Comparison of ENCODE assay signal across 8 mouse cellular contexts in the genomic region with DNA sequence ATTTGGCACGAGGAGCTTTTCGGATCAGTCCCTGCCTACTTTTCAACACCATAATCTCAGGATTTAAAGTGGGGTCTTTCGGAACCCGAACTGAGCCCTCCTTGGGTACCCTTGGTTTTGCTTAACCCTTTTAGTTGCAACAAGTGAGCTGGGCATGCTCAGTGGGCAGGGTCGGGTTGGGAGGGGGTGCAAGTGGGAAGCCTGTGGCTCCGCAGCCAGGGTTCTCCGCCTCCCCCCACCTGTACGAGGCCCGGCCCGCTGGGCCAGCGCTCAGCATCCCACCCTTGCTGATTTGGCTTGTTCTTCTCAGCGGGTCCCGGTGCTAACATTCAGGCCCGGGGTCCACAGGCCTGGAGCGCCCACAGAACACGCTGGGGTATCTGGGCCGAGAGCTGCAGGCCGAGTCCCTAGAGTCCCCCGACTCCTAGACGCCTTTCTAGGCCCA. TPM values are rescaled to one million over a fixed set of nuclear protein-coding genes. Genes with fewer than 3 reads are reported as not detected.
A peak's percentile ranks its signal among the peaks of the same experiment; 100 is the strongest.
DNase-seq lines count a peak whose midpoint lies in the region; ATAC-seq and TF ChIP-seq lines count a peak whose summit lies in the region.

A gene (plus strand): TSS at position 161 of the 445 bp plus-strand sequence.

- WGBS in lung, embryonic 14.5 days: 7% methylated on average over 20 of the region's 20 CpGs
- WGBS in hindbrain, embryonic 14.5 days: 5% methylated on average over 19 of the region's 20 CpGs
- WGBS in liver, embryonic 12.5 days (ENCODE audit: insufficient replicate concordance): 12% methylated on average over 20 of the region's 20 CpGs
- 8% methylated on average over 20 of the region's 20 CpGs for WGBS in stomach, embryonic 16.5 days

- H3K4me3 ChIP-seq in lung, embryonic 14.5 days (ENCODE audit: low read depth, low read length): peak within 1 kb of the TSS; percentile 55
- H3K4me3 ChIP-seq in hindbrain, embryonic 14.5 days (replicated peaks; ENCODE audit: low read length): peak within 1 kb of the TSS; percentile 80
- H3K4me3 ChIP-seq in liver, embryonic 12.5 days: peak within 1 kb of the TSS; percentile 73
- H3K4me3 ChIP-seq in stomach, embryonic 16.5 days (replicated peaks; ENCODE audit: low read length): peak within 1 kb of the TSS; percentile 81

- no peaks in the 10 kb centered on the region for H3K4me1 ChIP-seq in lung, embryonic 14.5 days (ENCODE audit: insufficient read depth)
- H3K4me1 ChIP-seq in hindbrain, embryonic 14.5 days (replicated peaks; ENCODE audit: control insufficient read depth, insufficient read depth, low read length): peaks cover 7% of the 10 kb centered on the region; the same call in 1 of the 2 replicates
- H3K4me1 ChIP-seq in liver, embryonic 12.5 days: peaks cover 22% of the 10 kb centered on the region
- peaks cover 12% of the 10 kb centered on the region for H3K4me1 ChIP-seq in stomach, embryonic 16.5 days (ENCODE audit: control insufficient read depth, insufficient read depth, low read length)

- no peaks in the 10 kb centered on the region for H3K27me3 ChIP-seq in lung, embryonic 14.5 days (ENCODE audit: insufficient read depth, low read length)
- peaks cover 16% of the 10 kb centered on the region for H3K27me3 ChIP-seq in hindbrain, embryonic 14.5 days (ENCODE audit: control insufficient read depth, insufficient read depth, low read length)
- no peaks in the 10 kb centered on the region for H3K27me3 ChIP-seq in liver, embryonic 12.5 days (replicated peaks)
- H3K27me3 ChIP-seq in stomach, embryonic 16.5 days (ENCODE audit: control insufficient read depth, insufficient read depth, low read length): no peaks in the 10 kb centered on the region

- H3K4me2 ChIP-seq in lung, embryonic 14.5 days: peak within 1 kb of the TSS; percentile 97
- H3K4me2 ChIP-seq in hindbrain, embryonic 14.5 days (replicated peaks): peak within 1 kb of the TSS; percentile 97
- peak within 1 kb of the TSS; percentile 94 for H3K4me2 ChIP-seq in liver, embryonic 12.5 days
- H3K4me2 ChIP-seq in stomach, embryonic 16.5 days (ENCODE audit: low read depth, low read length): peak within 1 kb of the TSS; percentile 98

- no peaks in the 10 kb centered on the region for H3K9me3 ChIP-seq in lung, embryonic 14.5 days (ENCODE audit: low read depth, low read length)
- no peaks in the 10 kb centered on the region for H3K9me3 ChIP-seq in hindbrain, embryonic 14.5 days (ENCODE audit: control insufficient read depth, low read length)
- no peaks in the 10 kb centered on the region for H3K9me3 ChIP-seq in liver, embryonic 12.5 days (replicated peaks)
- no peaks in the 10 kb centered on the region for H3K9me3 ChIP-seq in stomach, embryonic 16.5 days (replicated peaks; ENCODE audit: control insufficient read depth, low read length)

- DNase-seq in lung, embryonic 14.5 days: no peak
- no peak for DNase-seq in lung, postnatal 10 days
- DNase-seq in adrenal gland, postnatal 25 days: no peak
- DNase-seq in frontal cortex, adult 2 months (ENCODE audit: extremely low spot score in 1 of 2, low spot score in 1 of 2): peak in 1 of 2 experiments; percentile 47
- no peak for DNase-seq in hindbrain, embryonic 14.5 days (ENCODE audit: low spot score)
- no peak for DNase-seq in yolk sac, embryonic 10.5 days (ENCODE audit: low spot score)

- peak within 1 kb of the TSS; percentile 73 for H3K27ac ChIP-seq in lung, embryonic 14.5 days (ENCODE audit: low read depth)
- H3K27ac ChIP-seq in hindbrain, embryonic 14.5 days: peak within 1 kb of the TSS; percentile 52; the same call in 1 of the 2 replicates
- H3K27ac ChIP-seq in liver, embryonic 12.5 days: peak within 1 kb of the TSS; percentile 77
- H3K27ac ChIP-seq in stomach, embryonic 16.5 days (ENCODE audit: low read length): peak within 1 kb of the TSS; percentile 93

- no peak for TF ChIP-seq CTCF in lung, embryonic 14.5 days (IDR thresholded peaks at IDR 0.05; ENCODE audit: low read depth)

- H3K36me3 ChIP-seq in lung, embryonic 14.5 days (ENCODE audit: insufficient read depth): no peaks in the 10 kb centered on the region
- no peaks in the 10 kb centered on the region for H3K36me3 ChIP-seq in hindbrain, embryonic 14.5 days (replicated peaks; ENCODE audit: control insufficient read depth, insufficient read depth)
- no peaks in the 10 kb centered on the region for H3K36me3 ChIP-seq in liver, embryonic 12.5 days
- H3K36me3 ChIP-seq in stomach, embryonic 16.5 days (ENCODE audit: control insufficient read depth, insufficient read depth, low read length): no peaks in the 10 kb centered on the region

- ATAC-seq in lung, embryonic 14.5 days (ENCODE audit: insufficient read depth): peak; percentile 38
- ATAC-seq in hindbrain, embryonic 14.5 days (ENCODE audit: low FRiP score): peak; percentile 77
- peak; percentile 8; the same call in 1 of the 2 replicates for ATAC-seq in liver, embryonic 12.5 days
- ATAC-seq in stomach, embryonic 16.5 days (ENCODE audit: insufficient read depth, low FRiP score): no peak; the same call in 1 of the 2 replicates

- peak within 1 kb of the TSS; percentile 83 for H3K9ac ChIP-seq in lung, embryonic 14.5 days
- peak within 1 kb of the TSS; percentile 85 for H3K9ac ChIP-seq in hindbrain, embryonic 14.5 days
- H3K9ac ChIP-seq in liver, embryonic 12.5 days: peak within 1 kb of the TSS; percentile 83
- H3K9ac ChIP-seq in stomach, embryonic 16.5 days (ENCODE audit: low read length): peak within 1 kb of the TSS; percentile 96

RNA-seq across cellular contexts. Expression of the gene that starts here (rescaled TPM):
- polyA plus RNA-seq in lung, embryonic 14.5 days (2014; fragmentation: Nextera tagmentation; extraction: Ambion mirVana): 16.3 and 17.8 TPM in 2 replicates
- total RNA-seq in adrenal gland, postnatal 25 days (2021): 72.0 and 94.8 TPM in 2 replicates
- 41.6 and 48.7 TPM in 2 replicates for polyA plus RNA-seq in frontal cortex, adult 2 months (2012; rRNA removed)
- polyA plus RNA-seq in hindbrain, embryonic 14.5 days (2014; fragmentation: Nextera tagmentation; extraction: Ambion mirVana): 23.0 and 29.9 TPM in 2 replicates
- polyA plus RNA-seq in liver, embryonic 12.5 days (2016; fragmentation: Nextera tagmentation; extraction: Ambion mirVana): 12.9 and 13.2 TPM in 2 replicates
- polyA plus RNA-seq in stomach, embryonic 16.5 days (2015; fragmentation: Nextera tagmentation; extraction: Ambion mirVana): 36.5 and 46.2 TPM in 2 replicates
